Mouse (Mus musculus): ENCODE data around the gene Gpx3.
"Not testable (repeated sequence)": the region's sequence is repeated elsewhere in the genome, so short reads cannot be mapped to it uniquely, and the experiment has no call there.

Gpx3 gene

GRCm38 (mm10) chr11:54881051-54881474 lies 21.2 kb upstream of the Gpx3 start:
- DNase-seq (ENCODE audit: low spot score): peak; percentile 41

- peak; percentile 54 for DNase-seq (ENCODE audit: low spot score)
Observed at GRCm38 (mm10) chr11:54882671-54883070, 19.6 kb upstream of the Gpx3 start.

- no peak for DNase-seq (ENCODE audit: low spot score)
Observed at GRCm38 (mm10) chr11:54884197-54884828, 17.9 kb upstream of the Gpx3 start.

GRCm38 (mm10) chr11:54884937-54885336 lies 17.3 kb upstream of the Gpx3 start:
- peak; percentile 64 for DNase-seq (ENCODE audit: low spot score)

GRCm38 (mm10) chr11:54885406-54885805 lies 16.8 kb upstream of the Gpx3 start:
- no peak for DNase-seq (ENCODE audit: low spot score)

- DNase-seq (ENCODE audit: low spot score): no peak
Observed at GRCm38 (mm10) chr11:54887927-54888326, 14.3 kb upstream of the Gpx3 start.

- DNase-seq (ENCODE audit: low spot score): no peak
Observed at GRCm38 (mm10) chr11:54891341-54891740, 10.9 kb upstream of the Gpx3 start.

GRCm38 (mm10) chr11:54892091-54892490 lies 10.2 kb upstream of the Gpx3 start:
- no peak for DNase-seq (ENCODE audit: low spot score)

- no peak for DNase-seq (ENCODE audit: low spot score)
Observed at GRCm38 (mm10) chr11:54894589-54894988, 7.7 kb upstream of the Gpx3 start.

- not testable (repeated sequence) for DNase-seq (ENCODE audit: low spot score)
Observed at GRCm38 (mm10) chr11:54896646-54897045, 5.6 kb upstream of the Gpx3 start.

GRCm38 (mm10) chr11:54897470-54897869 lies 4.8 kb upstream of the Gpx3 start:
- DNase-seq (ENCODE audit: low spot score): peak; percentile 47

- no peak for DNase-seq (ENCODE audit: low spot score)
Observed at GRCm38 (mm10) chr11:54899657-54900056, 2.6 kb upstream of the Gpx3 start.

- DNase-seq (ENCODE audit: low spot score): no peak
Observed at GRCm38 (mm10) chr11:54903339-54903738, 1.1 kb downstream of the Gpx3 start.

GRCm38 (mm10) chr11:54903940-54904706 lies 1.9 kb downstream of the Gpx3 start:
- DNase-seq (ENCODE audit: low spot score): peak; percentile 71

- no peak for DNase-seq (ENCODE audit: low spot score)
Observed at GRCm38 (mm10) chr11:54905086-54905485, 2.8 kb downstream of the Gpx3 start.

GRCm38 (mm10) chr11:54905931-54906330 lies 3.7 kb downstream of the Gpx3 start:
- DNase-seq (ENCODE audit: low spot score): no peak

- no peak for DNase-seq (ENCODE audit: low spot score)
Observed at GRCm38 (mm10) chr11:54906466-54906865, 4.2 kb downstream of the Gpx3 start.

- no peak for DNase-seq (ENCODE audit: low spot score)
Observed at GRCm38 (mm10) chr11:54907259-54907658, 5.0 kb downstream of the Gpx3 start.

GRCm38 (mm10) chr11:54909273-54909672 lies 7.0 kb downstream of the Gpx3 start:
- DNase-seq (ENCODE audit: low spot score): no peak

GRCm38 (mm10) chr11:54910081-54910665 lies 7.9 kb downstream of the Gpx3 start:
- no peak for DNase-seq (ENCODE audit: low spot score)

GRCm38 (mm10) chr11:54911201-54911600 lies 8.9 kb downstream of the Gpx3 start:
- no peak for DNase-seq (ENCODE audit: low spot score)

- no peak for DNase-seq (ENCODE audit: low spot score)
Observed at GRCm38 (mm10) chr11:54911671-54912502, 9.6 kb downstream of the Gpx3 start.

All from embryo, embryonic 10 days (tissue).